Mouse (Mus musculus) limb, embryonic 12.5 days (tissue): Measurements from ENCODE around the gene Cox4i2. TPM values are rescaled to one million over a fixed set of nuclear protein-coding genes. Genes with fewer than 3 reads are reported as not detected.

Experiments
- ATAC-seq: fragments of 200-750 bp; cut with Nextera tagmentation; 2 replicates; pipeline ENCODE4 v1.8.0; 2017; ENCODE audit warnings: low read depth, moderate TSS enrichment; ENCODE audit not compliant: insufficient number of reproducible peaks, insufficient read depth, low FRiP score, low TSS enrichment
- H3K27ac ChIP-seq: fragments of 300-500 bp; sonication (generic); 2 replicates; pipeline ENCODE4 v1.5.1; 2016; ENCODE audit warnings: mild to moderate bottlenecking, moderate library complexity
- H3K27me3 ChIP-seq: fragments of 300-500 bp; sonication (generic); 2 replicates; pipeline ENCODE4 v1.6.1; 2016; ENCODE audit warnings: mild to moderate bottlenecking, moderate library complexity
- H3K36me3 ChIP-seq: fragments of 300-500 bp; sonication (generic); 2 replicates; pipeline ENCODE4 v1.6.1; 2016; ENCODE audit warnings: mild to moderate bottlenecking, moderate library complexity
- H3K4me1 ChIP-seq: fragments of 300-500 bp; sonication (generic); replicated peaks from 2 replicates; pipeline ENCODE4 v1.6.1; 2016
- H3K4me2 ChIP-seq: fragments of 300-500 bp; sonication (generic); 2 replicates; pipeline ENCODE4 v1.6.1; 2016; ENCODE audit warnings: mild to moderate bottlenecking, moderate library complexity
- H3K4me3 ChIP-seq: fragments of 300-500 bp; sonication (generic); replicated peaks from 2 replicates; pipeline ENCODE4 v1.5.1; 2016; ENCODE audit warnings: mild to moderate bottlenecking
- H3K9ac ChIP-seq: fragments of 300-500 bp; sonication (generic); replicated peaks from 2 replicates; pipeline ENCODE4 v1.6.1; 2016; ENCODE audit warnings: mild to moderate bottlenecking, moderate library complexity
- H3K9me3 ChIP-seq: fragments of 300-500 bp; sonication (generic); 2 replicates; pipeline ENCODE4 v1.6.1; 2016; ENCODE audit warnings: mild to moderate bottlenecking, moderate library complexity
- WGBS: fragments of 180-500 bp; shearing (Covaris S2); methylation state at CpG from one replicate; pipeline ENCODE4 v1.1.7; 2016; 5-methylcytosine and 5-hydroxymethylcytosine counted together
- polyA plus RNA-seq: library from polyadenylated mRNA; unstranded; fragments of >200 nt; fragmentation: Nextera tagmentation; extraction: Ambion mirVana; gene quantifications from 2 replicates; pipeline ENCODE4 v1.2.1, GENCODE M21; 2016

Cox4i2 gene
- polyA plus RNA-seq, 1 experiment from 2014 or later = 29.9 TPM

DNA sequence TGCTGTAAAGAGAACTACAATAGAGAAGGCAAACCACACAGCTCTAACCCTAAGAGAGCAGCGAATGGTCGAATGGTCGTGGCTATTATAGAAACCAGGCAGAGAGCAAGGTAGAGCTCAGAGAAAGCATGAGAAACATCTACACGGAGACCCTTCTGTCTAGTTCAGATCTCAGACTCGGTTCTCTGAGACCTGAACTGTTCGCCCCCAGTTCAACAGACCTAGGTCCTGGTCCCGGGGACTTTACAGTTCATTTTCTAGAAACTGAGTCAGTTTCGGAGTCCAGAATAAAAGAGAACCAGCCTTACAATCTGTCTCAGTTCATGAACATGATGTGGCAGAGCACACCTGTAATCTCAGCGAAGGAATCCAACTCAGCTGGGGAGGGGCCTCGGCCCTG is 19.5 kb upstream of the Cox4i2 start:
- Histone ChIP-seq H3K9me3 (no peaks in the 10 kb centered on the region), H3K4me2 (peak overlapping the region; percentile 93), H3K4me1 (peaks cover 52% of the 10 kb centered on the region), H3K36me3 (peaks cover 8% of the 10 kb centered on the region; the same call in 1 of the 2 replicates), H3K4me3 (peak overlapping the region; percentile 91), H3K27ac (peak overlapping the region; percentile 99), H3K9ac (no peak overlapping the region), H3K27me3 (no peaks in the 10 kb centered on the region)
- 8% methylated on average over 10 of the region's 10 CpGs for WGBS
- ATAC-seq = no peak

DNA sequence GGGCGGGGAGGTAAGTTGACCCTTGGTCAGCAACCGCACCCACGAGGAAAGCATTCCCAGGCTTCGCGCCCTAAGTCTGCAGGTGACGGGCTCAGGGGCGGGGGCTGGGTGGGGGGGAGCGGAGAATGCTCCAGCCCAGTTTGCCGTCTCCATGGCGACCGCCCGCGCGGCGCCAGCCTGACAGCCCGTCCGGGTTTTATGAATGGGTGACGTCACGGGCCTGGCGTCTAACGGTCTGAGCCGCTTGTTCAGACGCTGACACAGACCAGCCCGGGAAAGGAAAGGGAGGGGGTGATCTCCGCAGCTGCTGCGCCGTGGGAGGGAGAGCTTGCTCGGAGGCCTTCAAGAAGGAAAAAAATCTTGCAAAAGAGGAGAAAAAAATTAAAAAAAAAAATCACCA is 19.0 kb upstream of the Cox4i2 start:
- under 1% methylated on average over 28 of the region's 28 CpGs for WGBS
- H3K9ac ChIP-seq = peak overlapping the region; percentile 52; the same call in 1 of the 2 replicates
- H3K9me3 ChIP-seq = no peaks in the 10 kb centered on the region
- ATAC-seq = peak; percentile 75
- peak overlapping the region; percentile 91 for H3K4me3 ChIP-seq
- peak overlapping the region; percentile 93 for H3K4me2 ChIP-seq
- H3K36me3 ChIP-seq = peaks cover 8% of the 10 kb centered on the region; the same call in 1 of the 2 replicates
- H3K27ac ChIP-seq = peak overlapping the region; percentile 99
- peaks cover 52% of the 10 kb centered on the region for H3K4me1 ChIP-seq
- H3K27me3 ChIP-seq = no peaks in the 10 kb centered on the region

DNA sequence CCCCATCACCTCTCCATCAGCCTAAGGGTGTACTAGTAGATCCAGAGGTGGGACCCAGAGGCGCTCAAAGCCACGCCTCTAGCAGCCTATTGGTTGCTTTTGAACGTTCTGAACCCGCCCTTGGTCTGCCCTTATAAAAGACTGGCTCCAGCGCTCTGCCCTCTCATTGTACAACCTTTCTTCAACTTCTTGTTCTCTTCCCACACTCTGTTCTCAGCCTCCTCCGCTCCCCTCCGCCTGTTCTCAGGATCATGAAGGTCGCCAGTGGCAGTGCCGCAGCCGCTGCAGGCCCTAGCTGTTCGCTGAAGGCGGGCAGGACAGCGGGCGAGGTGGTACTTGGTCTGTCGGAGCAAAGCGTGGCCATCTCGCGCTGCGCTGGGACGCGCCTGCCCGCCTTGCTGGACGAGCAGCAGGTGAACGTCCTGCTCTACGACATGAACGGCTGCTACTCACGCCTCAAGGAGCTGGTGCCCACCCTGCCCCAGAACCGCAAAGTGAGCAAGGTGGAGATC is 17.8 kb upstream of the Cox4i2 start, which contains the start of gene Id1:
Id1 (plus strand) TSS at position 162 of the 512 bp plus-strand sequence.
- ATAC-seq = peak; percentile 66
- Histone ChIP-seq H3K4me1 (peaks cover 54% of the 10 kb centered on the region), H3K27me3 (no peaks in the 10 kb centered on the region), H3K4me2 (peak within 1 kb of the TSS; percentile 93), H3K36me3 (peaks cover 8% of the 10 kb centered on the region; the same call in 1 of the 2 replicates), H3K9me3 (no peaks in the 10 kb centered on the region), H3K27ac (peak within 1 kb of the TSS; percentile 99), H3K4me3 (peak within 1 kb of the TSS; percentile 91), H3K9ac (peak within 1 kb of the TSS; percentile 98)
- under 1% methylated on average over 28 of the region's 28 CpGs for WGBS

DNA sequence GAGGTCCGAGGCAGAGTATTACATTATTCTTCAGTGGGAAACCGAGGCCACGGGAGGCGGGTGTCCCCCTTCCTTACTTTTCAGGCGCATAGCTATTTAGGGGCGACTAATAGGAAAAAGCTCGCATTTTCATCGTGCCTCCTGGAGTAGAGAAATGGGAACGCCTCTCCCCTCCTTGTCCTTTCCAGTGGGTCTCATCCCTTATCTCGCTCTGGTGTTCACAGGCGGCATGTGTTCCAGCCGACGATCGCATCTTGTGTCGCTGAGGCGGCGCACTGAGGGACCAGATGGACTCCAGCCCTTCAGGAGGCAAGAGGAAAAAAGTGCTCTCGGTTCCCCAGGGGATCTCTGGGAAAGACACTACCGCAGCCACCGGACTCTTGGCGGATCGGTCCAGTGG is 17.2 kb upstream of the Cox4i2 start:
- under 1% methylated on average over 22 of the region's 22 CpGs for WGBS
- peak overlapping the region; percentile 99 for H3K27ac ChIP-seq
- H3K9ac ChIP-seq = peak overlapping the region; percentile 98
- H3K4me3 ChIP-seq = peak overlapping the region; percentile 91
- peak overlapping the region; percentile 93 for H3K4me2 ChIP-seq
- H3K27me3 ChIP-seq = no peaks in the 10 kb centered on the region
- H3K36me3 ChIP-seq = peaks cover 8% of the 10 kb centered on the region; the same call in 1 of the 2 replicates
- H3K9me3 ChIP-seq = no peaks in the 10 kb centered on the region
- H3K4me1 ChIP-seq = peaks cover 59% of the 10 kb centered on the region
- ATAC-seq = no peak

DNA sequence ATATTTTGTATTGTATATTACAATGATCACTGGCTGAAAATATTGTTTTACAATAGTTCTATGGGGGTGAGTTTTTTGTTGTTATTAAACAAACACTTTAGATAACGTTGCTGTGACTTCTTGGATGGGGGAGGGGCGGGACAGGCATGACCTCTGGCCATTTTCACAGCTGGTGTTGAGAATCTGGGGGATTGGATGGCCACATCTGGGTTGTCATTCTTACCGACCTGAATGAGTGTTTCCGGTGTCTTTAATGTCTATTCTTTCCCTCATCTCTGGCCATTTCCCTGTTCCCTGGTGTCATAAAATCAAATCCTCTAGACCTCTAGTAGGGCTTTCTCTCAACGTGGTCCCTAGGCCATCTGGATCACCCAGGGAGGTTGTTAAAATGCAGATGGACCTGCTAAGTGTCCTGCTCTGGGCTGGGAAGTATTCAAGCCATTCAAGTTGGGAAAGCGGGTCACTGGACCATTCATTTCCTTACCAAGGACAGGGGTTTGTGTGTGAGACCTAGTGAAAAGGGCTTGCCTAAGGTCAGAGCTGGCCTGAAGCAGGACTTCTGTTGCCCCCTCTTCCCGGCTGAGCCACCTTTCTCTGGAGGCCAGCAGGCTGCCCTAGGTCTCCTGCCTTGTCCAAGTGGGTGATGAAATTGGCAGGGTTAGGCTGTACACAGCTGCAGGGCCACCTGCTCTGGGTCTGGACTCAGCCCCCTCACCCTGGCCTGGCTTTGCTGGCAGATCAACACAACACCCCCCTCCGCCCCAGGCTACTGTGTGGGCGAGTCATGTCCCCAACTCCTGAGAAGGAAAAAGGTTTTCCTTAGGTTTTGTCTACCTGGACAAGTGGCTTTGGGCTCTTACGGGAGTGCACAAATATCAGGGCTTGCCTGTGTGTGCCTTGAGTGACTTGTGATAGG is 16.4 kb upstream of the Cox4i2 start:
- Histone ChIP-seq H3K27me3 (no peaks in the 10 kb centered on the region), H3K4me1 (peaks cover 59% of the 10 kb centered on the region)
- 4% methylated on average over 10 of the region's 10 CpGs for WGBS

DNA sequence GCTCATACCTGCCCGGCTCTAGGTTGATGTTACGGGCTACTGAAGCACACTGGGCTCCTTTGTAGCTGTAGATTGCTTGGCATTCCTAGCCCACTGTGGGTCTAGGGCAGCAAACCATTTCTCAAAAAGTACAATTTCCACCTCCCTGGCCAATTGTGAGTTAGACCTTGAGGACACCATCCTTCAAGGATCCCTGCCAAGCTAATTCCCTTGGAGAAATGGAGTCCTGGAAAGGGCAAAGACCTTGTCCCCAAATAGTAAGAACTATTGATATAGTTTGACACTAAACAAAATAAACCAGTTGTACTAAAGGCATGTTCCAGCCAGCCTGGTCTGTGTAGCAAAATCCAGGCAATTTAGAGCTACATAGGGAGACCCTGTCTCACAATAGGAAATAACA is 15.6 kb upstream of the Cox4i2 start:
- H3K4me3 ChIP-seq = peak overlapping the region; percentile 91
- H3K9me3 ChIP-seq = no peaks in the 10 kb centered on the region
- peak overlapping the region; percentile 93 for H3K4me2 ChIP-seq
- no peak for ATAC-seq
- WGBS = 35% methylated on average over 2 of the region's 2 CpGs
- H3K9ac ChIP-seq = peak overlapping the region; percentile 98
- H3K4me1 ChIP-seq = peaks cover 64% of the 10 kb centered on the region
- peak overlapping the region; percentile 99 for H3K27ac ChIP-seq
- peaks cover 8% of the 10 kb centered on the region; the same call in 1 of the 2 replicates for H3K36me3 ChIP-seq
- H3K27me3 ChIP-seq = no peaks in the 10 kb centered on the region

More for the DNA sequence above, 16.4 kb upstream of the Cox4i2 start:
- H3K4me2 ChIP-seq = peak overlapping the region; percentile 93
- H3K4me3 ChIP-seq = peak overlapping the region; percentile 91
- H3K9me3 ChIP-seq = no peaks in the 10 kb centered on the region
- H3K36me3 ChIP-seq = peaks cover 8% of the 10 kb centered on the region; the same call in 1 of the 2 replicates
- H3K9ac ChIP-seq = peak overlapping the region; percentile 98
- no peak for ATAC-seq
- H3K27ac ChIP-seq = peak overlapping the region; percentile 99

DNA sequence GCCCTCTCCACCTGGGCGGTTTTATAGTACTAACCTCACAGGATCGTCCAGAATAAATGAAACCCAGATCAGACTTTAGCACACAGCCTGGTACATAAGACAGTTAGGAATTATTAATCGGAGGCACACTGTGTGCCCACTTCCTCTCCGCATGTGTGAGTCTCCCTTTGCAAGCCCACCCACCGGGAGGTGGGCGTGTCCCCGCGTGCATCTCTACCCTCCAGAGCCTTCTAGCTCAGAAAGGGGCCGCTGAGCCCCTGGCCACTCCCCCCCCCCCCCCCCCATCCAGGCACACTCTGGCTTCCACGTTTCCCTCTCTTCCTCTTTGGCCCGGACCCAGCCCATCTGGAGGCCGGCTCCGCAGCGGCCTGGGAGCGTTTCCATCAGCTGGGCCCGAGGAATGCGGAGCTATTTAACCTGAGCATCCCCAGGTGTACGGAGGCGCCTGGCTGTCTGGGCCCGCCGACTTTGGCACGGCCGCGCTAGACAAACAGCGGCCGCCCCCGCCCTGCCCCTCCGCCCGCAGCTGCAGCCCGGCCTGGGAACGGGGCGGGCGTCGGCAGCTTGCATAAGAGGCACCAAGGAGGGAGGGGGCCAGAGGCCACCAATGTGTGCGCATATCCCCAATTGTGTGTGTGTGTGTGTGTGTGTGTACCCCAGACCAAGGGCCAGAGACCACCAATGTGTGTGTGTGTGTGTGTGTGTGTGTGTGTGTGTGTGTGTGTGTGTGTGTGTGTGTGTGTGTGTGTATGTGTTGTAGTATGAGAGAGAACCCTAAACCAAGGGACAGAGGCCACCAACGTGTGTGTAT is 14.7 kb upstream of the Cox4i2 start:
- ATAC-seq = peak; percentile 81
- no peaks in the 10 kb centered on the region for H3K27me3 ChIP-seq
- under 1% methylated on average over 33 of the region's 36 CpGs for WGBS
- H3K4me2 ChIP-seq = peak overlapping the region; percentile 93
- peak overlapping the region; percentile 91 for H3K4me3 ChIP-seq
- peaks cover 8% of the 10 kb centered on the region; the same call in 1 of the 2 replicates for H3K36me3 ChIP-seq
- H3K27ac ChIP-seq = peak overlapping the region; percentile 99
- H3K4me1 ChIP-seq = peaks cover 56% of the 10 kb centered on the region
- peak overlapping the region; percentile 98 for H3K9ac ChIP-seq
- no peaks in the 10 kb centered on the region for H3K9me3 ChIP-seq

DNA sequence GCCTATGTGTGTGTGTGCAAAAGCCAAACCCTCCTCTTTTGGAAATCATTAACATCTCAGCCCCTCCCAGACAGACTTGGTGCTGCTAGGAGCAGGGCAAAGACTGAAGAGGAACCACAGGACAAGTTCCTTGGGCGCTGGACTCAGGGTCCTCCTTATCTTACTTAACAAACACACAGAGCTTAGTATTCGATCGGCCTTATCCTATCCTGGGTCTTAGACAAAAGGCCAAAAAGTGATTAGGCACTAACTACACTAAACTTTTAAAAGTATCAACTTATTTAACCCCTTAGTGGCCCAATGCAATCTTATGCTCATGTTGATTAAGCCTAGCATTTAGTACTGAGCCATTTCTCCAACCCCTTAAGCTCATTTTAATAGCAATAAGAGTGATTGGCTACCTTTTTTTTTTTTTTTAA is 14.1 kb upstream of the Cox4i2 start:
- 7% methylated on average over 3 of the region's 3 CpGs for WGBS
- no peaks in the 10 kb centered on the region for H3K9me3 ChIP-seq
- H3K27me3 ChIP-seq = no peaks in the 10 kb centered on the region
- H3K9ac ChIP-seq = 0 out of 2 replicates have a peak overlapping the region, but pooled peaks have one; percentile 12
- H3K4me3 ChIP-seq = peak overlapping the region; percentile 91
- peaks cover 50% of the 10 kb centered on the region for H3K4me1 ChIP-seq
- peaks cover 8% of the 10 kb centered on the region; the same call in 1 of the 2 replicates for H3K36me3 ChIP-seq
- H3K4me2 ChIP-seq = peak overlapping the region; percentile 93
- ATAC-seq = no peak; the same call in 1 of the 2 replicates
- H3K27ac ChIP-seq = peak overlapping the region; percentile 99

DNA sequence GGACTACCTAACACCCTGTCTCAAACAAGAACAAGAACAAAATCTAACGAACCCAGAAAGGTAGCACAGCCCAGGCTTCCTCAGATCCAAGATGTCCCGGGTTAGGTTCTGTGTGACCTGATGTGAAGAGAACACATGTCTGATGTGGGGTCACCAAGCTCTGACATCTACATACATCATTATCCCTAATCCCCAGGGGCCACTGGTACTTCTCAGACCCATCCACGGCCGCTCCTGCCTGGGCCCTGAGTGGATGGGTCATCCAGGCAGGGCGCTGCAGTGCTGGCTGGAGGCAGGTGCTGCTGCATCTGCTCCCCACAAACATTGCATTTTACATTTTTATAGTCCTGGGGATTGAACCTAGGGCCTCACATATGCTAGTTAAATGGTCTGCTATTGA is 13.5 kb upstream of the Cox4i2 start:
- Histone ChIP-seq H3K36me3 (peaks cover 8% of the 10 kb centered on the region; the same call in 1 of the 2 replicates), H3K27ac (peak overlapping the region; percentile 99), H3K27me3 (no peaks in the 10 kb centered on the region), H3K9ac (no peak overlapping the region), H3K4me3 (no peak overlapping the region), H3K9me3 (no peaks in the 10 kb centered on the region), H3K4me1 (peaks cover 50% of the 10 kb centered on the region), H3K4me2 (peak overlapping the region; percentile 93; the same call in 1 of the 2 replicates)
- WGBS = 49% methylated on average over 5 of the region's 5 CpGs
- ATAC-seq = no peak

DNA sequence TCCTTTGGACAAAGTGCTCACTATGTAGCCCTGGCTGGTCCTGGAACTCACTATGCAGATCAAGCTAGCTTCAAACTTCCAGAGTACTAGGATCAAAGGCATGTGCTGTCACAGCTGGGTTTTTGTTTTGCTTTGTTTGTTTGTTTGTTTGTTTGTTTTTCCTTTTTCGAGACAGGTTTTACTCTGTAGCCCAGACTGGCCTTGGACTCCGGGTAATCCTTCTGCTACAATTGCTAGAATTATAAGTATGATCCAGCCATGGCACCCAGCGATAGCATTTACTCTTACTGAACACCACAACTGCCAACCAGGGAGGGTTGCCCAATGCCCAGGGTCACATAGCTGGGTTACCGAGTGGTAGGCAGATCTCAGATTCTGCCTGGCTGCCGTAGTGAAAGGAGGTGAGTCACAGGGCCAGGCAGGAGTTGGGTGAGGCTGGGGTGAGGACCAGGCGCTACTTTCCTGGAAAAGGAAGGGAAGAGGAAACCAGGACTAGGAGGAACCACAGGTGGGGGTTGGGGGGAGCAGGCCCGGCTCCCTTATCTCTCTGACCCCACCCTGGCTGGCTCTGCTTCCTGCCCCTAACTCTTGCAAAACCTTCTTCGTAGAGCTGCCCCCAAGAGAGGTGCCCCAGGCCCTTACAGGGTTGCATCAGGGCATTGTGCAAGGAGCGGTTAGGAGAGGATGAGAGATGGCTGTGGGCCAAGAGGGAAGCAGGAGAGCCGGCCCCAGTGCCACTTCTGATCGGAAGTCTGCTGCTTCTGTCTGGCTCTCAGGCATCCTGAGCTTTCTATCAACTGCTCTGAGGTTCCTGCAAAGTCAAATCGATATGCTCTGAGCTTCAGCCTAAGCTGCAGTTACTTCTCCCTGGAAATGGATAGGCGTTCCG is 12.6 kb upstream of the Cox4i2 start:
- H3K4me1 ChIP-seq = peaks cover 50% of the 10 kb centered on the region
- WGBS = 47% methylated on average over 14 of the region's 14 CpGs

More for the DNA sequence above, 12.6 kb upstream of the Cox4i2 start:
- H3K36me3 ChIP-seq = peaks cover 8% of the 10 kb centered on the region; the same call in 1 of the 2 replicates
- H3K27ac ChIP-seq = peak overlapping the region; percentile 99
- H3K9ac ChIP-seq = no peak overlapping the region; the same call in 1 of the 2 replicates
- no peaks in the 10 kb centered on the region for H3K9me3 ChIP-seq
- no peak overlapping the region; the same call in 1 of the 2 replicates for H3K4me3 ChIP-seq
- H3K4me2 ChIP-seq = peak overlapping the region; percentile 43
- H3K27me3 ChIP-seq = no peaks in the 10 kb centered on the region
- no peak for ATAC-seq
